Mouse (Mus musculus) forebrain, embryonic 10.5 days (tissue): ENCODE data around the gene Pnpo. TPM values are rescaled to one million over a fixed set of nuclear protein-coding genes. Genes with fewer than 3 reads are reported as not detected.

ENCODE experiments used
- DNase-seq: peaks from one replicate; pipeline ENCODE4 v3.0.0-alpha.2; 2017; ENCODE audit warnings: low spot score; ENCODE audit errors: extremely low spot score
- H3K27ac ChIP-seq: fragments of 300-500 bp; sonication (generic); 2 replicates; pipeline ENCODE4 v1.5.1; 2016; ENCODE audit warnings: mild to moderate bottlenecking
- H3K27me3 ChIP-seq: fragments of 300-500 bp; sonication (generic); 2 replicates; pipeline ENCODE4 v1.6.1; 2016; ENCODE audit warnings: mild to moderate bottlenecking; ENCODE audit not compliant: poor library complexity, severe bottlenecking
- H3K36me3 ChIP-seq: fragments of 300-500 bp; sonication (generic); replicated peaks from 2 replicates; pipeline ENCODE4 v1.6.1; 2016; ENCODE audit warnings: mild to moderate bottlenecking, moderate library complexity
- H3K4me1 ChIP-seq: fragments of 300-500 bp; sonication (generic); 2 replicates; pipeline ENCODE4 v1.6.1; 2016
- H3K4me3 ChIP-seq: fragments of 300-500 bp; sonication (generic); 2 replicates; pipeline ENCODE4 v1.5.1; 2016; ENCODE audit warnings: mild to moderate bottlenecking, moderate library complexity
- H3K9me3 ChIP-seq: fragments of 300-500 bp; sonication (generic); 2 replicates; pipeline ENCODE4 v1.6.1; 2016; ENCODE audit warnings: mild to moderate bottlenecking, moderate library complexity
- WGBS: fragments of 180-500 bp; shearing (Covaris S2); methylation state at CpG from one replicate; pipeline ENCODE4 v1.1.7; 2016; 5-methylcytosine and 5-hydroxymethylcytosine counted together
- polyA plus RNA-seq: library from polyadenylated mRNA; unstranded; fragments of >200 nt; fragmentation: Nextera tagmentation; extraction: Ambion mirVana; gene quantifications from 2 replicates; pipeline ENCODE4 v1.2.1, GENCODE M21; 2016

Pnpo gene
- polyA plus RNA-seq, 1 experiment from 2014 or later, result 40.7 TPM

DNA sequence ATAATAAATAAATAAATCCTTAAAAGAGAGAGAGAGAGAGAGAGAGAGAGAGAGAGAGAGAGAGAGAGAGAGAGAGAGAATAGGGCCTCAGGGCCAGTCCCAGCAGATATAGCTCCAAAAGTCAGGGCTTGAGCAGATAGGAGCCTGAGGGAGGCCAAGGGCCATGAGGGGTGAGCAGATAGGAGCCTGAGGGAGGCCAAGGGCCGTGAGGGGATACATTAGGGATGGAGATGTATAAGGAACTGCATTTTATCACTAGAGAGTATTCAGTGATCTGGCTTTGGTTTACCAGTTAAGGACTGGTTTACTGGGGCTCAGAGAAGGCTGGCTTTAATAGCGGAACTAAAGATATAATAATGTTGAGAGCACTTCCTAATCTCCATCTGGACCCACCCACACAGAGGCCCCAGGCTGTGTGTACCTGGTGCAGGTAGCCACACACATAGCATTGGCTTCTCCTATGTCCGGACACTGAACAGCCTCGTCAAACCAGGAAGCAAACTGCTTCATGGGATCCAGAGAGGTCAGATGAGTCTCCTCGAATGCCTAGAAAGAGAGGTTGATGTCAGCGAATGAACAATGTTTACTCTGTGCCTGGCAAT, 1.7 kb downstream of the Pnpo start:
- Histone ChIP-seq H3K36me3 (no peaks in the 10 kb centered on the region; the same call in none of the 2 replicates), H3K27ac (no peak overlapping the region), H3K9me3 (no peaks in the 10 kb centered on the region), H3K4me1 (peaks cover 38% of the 10 kb centered on the region), H3K27me3 (peaks cover 15% of the 10 kb centered on the region), H3K4me3 (0 out of 2 replicates have a peak overlapping the region, but pooled peaks have one; percentile 14)
- no peak for DNase-seq
- WGBS, result 86% methylated on average over 6 of the region's 6 CpGs

DNA sequence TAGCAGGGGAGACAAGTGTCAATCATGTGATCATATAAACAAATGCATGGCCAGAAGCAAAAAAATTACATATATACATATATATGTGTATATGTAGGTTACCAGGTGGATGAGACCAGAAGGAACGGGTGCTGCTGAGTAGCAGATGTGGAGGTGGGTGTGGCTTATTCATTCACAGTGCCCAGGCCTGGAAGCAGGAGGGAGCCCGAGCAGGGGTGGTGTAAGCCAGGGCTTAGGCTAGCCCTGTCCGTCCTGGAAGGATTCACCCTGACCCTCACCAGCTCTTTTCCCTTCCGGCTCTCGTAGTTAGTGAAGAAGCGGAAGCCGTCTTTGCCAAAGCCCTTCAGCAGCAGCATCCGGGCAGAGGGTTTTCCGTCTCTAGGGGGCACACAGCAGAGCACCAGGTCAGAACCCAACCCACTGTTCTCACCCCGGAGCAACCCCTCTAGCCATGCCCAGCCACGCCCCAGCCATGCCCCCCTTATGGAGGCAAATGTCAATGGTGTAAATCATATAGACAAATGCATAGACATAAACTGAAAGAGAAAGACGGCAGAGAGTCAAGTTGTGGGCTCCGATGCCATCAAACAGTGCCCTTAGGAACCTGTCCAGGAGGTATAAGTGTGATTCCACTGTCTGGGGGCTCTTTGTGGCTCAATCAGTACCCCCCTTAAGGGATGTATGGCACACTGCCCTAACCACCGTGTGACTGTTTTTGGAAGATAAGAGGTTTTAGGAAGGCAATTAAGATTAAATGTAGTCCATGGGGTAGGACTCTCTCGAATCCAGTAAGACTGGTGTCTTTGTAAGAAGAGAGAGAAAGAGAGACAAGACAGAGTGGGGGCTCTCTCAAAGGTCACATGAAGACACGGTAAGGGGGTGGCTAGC, 3.0 kb downstream of the Pnpo start:
- H3K27me3 ChIP-seq, result peaks cover 15% of the 10 kb centered on the region
- H3K36me3 ChIP-seq, result no peaks in the 10 kb centered on the region; the same call in 1 of the 2 replicates
- H3K4me1 ChIP-seq, result peaks cover 29% of the 10 kb centered on the region
- H3K27ac ChIP-seq, result 0 out of 2 replicates have a peak overlapping the region, but pooled peaks have one; percentile 30
- 81% methylated on average over 16 of the region's 16 CpGs for WGBS
- H3K9me3 ChIP-seq, result no peaks in the 10 kb centered on the region
- DNase-seq, result no peak
- no peak overlapping the region; the same call in none of the 2 replicates for H3K4me3 ChIP-seq

DNA sequence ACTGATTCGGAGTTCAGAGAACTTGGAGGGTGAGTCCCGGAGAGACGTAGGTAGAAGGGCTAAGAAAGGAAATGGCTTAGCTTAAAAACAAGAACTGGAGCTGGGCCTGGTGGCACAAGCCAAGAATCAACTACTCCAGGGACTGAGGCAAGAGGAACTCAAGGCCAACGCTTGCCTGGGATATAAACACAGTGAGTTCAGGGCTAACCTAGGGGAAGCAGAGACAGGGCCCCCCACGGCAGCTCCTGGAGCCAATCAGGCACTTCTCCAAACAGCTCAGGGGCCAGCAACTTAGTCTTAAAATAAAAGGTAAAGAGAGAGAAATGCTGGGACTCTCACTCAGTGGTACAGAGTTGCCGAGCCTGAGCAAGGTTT, 5.4 kb downstream of the Pnpo start:
- H3K27me3 ChIP-seq, result peaks cover 5% of the 10 kb centered on the region
- H3K9me3 ChIP-seq, result no peaks in the 10 kb centered on the region
- H3K4me1 ChIP-seq, result peaks cover 20% of the 10 kb centered on the region
- H3K27ac ChIP-seq, result no peak overlapping the region
- no peak overlapping the region for H3K4me3 ChIP-seq
- 89% methylated on average over 6 of the region's 6 CpGs for WGBS
- DNase-seq, result no peak
- H3K36me3 ChIP-seq, result no peaks in the 10 kb centered on the region; the same call in 1 of the 2 replicates

DNA sequence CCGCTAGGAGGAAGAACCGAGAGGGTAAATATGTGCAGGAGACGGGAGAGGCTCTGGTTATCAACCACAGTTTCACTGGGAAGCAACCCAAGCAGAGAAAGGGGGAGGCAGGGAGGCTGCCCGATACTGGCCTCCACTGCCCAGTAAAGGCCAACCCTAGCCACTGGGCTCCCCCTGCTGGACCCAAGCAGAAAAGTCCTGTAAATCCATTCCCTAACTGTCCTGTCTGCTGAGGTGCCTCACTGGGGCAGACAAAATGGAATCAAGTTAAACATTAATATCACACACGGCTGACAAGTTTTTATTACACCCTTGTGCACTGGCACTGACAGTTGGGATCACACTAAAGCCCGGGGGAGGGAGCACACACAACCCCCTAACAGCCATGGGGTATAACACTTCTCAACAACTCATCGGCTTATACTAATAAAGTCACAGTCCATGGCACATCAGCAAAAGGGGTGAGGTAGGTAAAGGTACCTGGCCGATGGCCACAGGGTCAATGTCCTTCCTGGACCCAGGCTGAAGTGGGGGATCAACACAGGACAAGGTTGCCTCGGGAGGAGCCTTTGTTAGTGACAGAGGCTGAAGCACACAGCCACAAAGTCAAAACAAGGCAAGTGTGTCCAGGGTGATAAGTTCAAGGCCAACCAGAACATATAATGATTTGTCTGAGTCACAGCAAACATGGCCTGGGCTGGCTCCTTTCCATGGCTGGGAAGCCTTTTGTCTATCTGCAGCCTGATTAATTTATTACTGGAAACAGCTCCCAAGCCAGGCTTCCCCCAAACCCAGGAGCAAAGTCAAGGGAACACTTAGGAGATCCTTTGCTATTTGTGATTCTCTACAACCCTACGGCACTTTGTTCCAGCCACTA, 6.0 kb downstream of the Pnpo start:
- H3K4me1 ChIP-seq, result peaks cover 17% of the 10 kb centered on the region
- 61% methylated on average over 10 of the region's 10 CpGs for WGBS
- H3K9me3 ChIP-seq, result no peaks in the 10 kb centered on the region
- H3K4me3 ChIP-seq, result no peak overlapping the region
- DNase-seq, result peak; percentile 36
- H3K27me3 ChIP-seq, result peaks cover 3% of the 10 kb centered on the region
- H3K36me3 ChIP-seq, result no peaks in the 10 kb centered on the region; the same call in 1 of the 2 replicates
- peak overlapping the region; percentile 65 for H3K27ac ChIP-seq

DNA sequence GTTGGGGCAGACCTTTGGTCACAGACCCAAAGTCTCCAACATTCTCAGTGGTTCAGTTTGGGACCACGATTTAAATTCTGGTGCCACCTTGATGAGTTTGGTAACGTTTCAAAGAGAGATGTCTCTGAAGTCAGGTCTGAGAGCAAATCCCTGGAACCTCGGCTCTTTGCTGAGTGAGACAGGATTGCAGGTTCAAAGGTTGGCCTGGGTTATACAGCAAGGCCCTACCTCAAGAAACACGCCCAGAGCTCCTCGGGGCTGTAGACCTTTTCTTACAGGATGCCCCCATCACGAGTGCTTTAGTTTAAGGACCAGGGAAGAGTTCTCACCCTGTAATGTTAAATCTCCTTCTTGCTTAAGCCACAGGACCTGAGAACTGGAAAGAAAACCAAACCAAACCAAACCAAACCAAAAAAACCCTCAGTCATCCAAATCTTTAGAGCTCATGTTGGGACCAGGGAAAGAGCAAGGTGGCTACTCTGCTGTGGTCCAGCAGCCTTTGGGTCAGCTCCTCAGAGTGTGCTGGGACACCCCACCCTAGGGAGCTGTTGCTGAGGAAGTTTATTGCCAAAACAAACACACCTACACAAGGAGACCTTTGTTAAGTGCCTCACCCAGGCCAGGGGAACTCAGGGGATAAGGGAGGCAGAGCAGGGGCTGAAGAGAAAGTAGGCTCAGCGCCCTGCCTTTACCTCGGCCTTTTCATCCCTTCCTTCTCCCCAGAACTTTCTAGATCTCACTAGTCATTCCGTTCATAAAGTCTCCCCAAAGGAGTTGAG, 7.7 kb downstream of the Pnpo start:
- H3K4me1 ChIP-seq, result peaks cover 23% of the 10 kb centered on the region
- H3K36me3 ChIP-seq, result no peaks in the 10 kb centered on the region; the same call in 1 of the 2 replicates
- H3K27ac ChIP-seq, result no peak overlapping the region
- H3K9me3 ChIP-seq, result no peaks in the 10 kb centered on the region
- no peaks in the 10 kb centered on the region for H3K27me3 ChIP-seq
- WGBS, result 88% methylated on average over 9 of the region's 9 CpGs
- no peak for DNase-seq
- no peak overlapping the region for H3K4me3 ChIP-seq

DNA sequence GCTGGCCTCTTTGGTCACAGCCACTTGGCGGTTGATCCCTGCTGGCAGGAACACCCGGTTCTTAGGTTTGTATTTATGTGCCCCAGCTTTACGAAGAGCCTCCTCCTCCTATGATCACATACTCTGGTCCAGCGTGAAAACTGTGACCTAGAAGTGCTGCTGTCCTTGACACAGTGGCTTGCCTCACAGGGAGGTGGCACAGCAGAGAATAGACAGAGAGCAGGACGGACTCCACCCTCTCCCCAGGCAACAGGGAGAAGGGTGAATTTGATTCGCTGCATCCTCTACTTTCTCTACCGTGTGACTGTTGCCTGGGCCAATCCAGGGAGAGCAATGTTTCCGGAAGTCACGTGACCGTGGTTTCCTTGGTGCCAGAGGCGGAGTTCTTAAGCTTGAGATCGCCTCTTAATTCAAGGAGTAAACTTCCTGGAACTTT, 8.8 kb downstream of the Pnpo start:
- Histone ChIP-seq H3K36me3 (no peaks in the 10 kb centered on the region; the same call in 1 of the 2 replicates), H3K9me3 (no peaks in the 10 kb centered on the region), H3K27me3 (peaks cover 7% of the 10 kb centered on the region), H3K27ac (peak overlapping the region; percentile 82), H3K4me3 (peak overlapping the region; percentile 36), H3K4me1 (peaks cover 20% of the 10 kb centered on the region)
- 22% methylated on average over 12 of the region's 12 CpGs for WGBS
- DNase-seq, result peak; percentile 67

DNA sequence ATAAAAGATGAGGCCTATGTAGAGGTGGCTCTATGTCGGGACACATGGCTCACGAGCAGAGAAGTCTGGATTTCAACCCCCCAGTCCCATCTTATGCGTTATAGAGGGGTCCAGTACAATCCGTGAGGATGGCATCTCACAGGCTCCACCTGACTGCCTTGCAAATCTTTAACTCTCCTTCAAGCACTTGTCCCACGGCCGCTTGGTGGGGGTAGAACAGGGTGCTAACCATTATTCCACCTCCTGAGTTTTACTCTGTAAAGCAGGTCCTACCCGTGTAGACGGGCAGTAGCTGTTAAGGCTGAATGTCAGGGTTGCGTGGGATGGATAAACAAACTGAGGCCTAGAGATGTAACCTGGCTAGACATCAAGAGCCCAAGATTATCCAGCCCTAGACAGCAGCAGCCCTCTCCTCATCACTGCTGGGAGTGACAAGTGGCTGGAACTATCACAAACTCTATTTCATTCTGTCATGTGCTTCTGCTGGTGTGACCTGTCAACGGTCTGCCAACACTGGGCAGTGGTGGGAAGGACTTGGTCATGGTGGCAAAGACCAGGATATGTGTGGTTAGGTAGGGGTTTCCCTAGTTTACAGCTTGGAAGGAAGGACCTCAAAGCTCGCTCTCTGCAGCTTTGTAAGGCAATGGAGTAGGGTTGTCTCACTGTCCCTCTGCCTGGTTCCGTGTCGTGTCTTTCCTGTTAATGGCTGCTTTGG, 10.1 kb downstream of the Pnpo start:
- no peak overlapping the region for H3K27ac ChIP-seq
- no peak for DNase-seq
- H3K9me3 ChIP-seq, result no peaks in the 10 kb centered on the region
- H3K4me3 ChIP-seq, result no peak overlapping the region
- H3K27me3 ChIP-seq, result peaks cover 19% of the 10 kb centered on the region
- peaks cover 33% of the 10 kb centered on the region for H3K4me1 ChIP-seq
- H3K36me3 ChIP-seq, result no peaks in the 10 kb centered on the region
- WGBS, result 91% methylated on average over 13 of the region's 13 CpGs

DNA sequence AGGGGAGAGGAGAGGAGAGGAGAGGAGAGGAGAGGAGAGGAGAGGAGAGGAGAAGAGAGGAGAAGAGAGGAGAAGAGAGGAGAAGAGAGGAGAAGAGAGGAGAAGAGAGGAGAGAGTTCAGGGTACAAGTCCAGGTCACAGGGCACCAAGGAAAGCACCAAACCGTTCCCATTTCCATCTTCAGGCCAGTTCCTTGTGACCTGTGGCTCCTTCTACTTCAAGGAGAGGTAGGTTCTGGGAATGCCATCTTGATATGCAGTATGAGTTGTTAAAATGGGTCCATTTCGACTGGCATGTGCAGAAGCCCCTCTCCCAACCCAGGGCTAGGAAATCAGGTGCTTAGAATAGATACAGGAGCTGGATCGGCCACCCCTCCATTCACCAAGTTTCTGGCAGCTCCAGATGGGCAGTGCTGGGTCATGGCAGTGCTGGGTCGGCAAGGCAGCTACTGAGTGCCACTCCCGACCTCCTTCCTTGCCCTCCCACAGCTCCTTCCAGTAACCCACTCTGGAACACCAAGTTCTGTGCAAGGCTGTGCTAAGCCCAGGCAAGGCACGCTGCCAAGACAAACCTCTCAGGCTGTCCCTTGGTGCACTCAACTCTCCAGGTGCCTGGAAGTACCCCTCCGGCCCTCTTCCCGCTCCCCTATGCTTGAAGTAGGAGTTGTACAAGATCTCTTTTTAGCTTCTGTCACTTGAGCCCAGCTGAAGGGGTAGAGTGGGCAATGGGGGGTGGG, 12.3 kb downstream of the Pnpo start:
- no peak for DNase-seq
- Histone ChIP-seq H3K27ac (0 out of 2 replicates have a peak overlapping the region, but pooled peaks have one; percentile 31), H3K36me3 (no peaks in the 10 kb centered on the region), H3K4me1 (peaks cover 30% of the 10 kb centered on the region), H3K27me3 (peaks cover 32% of the 10 kb centered on the region), H3K9me3 (no peaks in the 10 kb centered on the region), H3K4me3 (no peak overlapping the region)
- WGBS, result 66% methylated on average over 8 of the region's 8 CpGs

DNA sequence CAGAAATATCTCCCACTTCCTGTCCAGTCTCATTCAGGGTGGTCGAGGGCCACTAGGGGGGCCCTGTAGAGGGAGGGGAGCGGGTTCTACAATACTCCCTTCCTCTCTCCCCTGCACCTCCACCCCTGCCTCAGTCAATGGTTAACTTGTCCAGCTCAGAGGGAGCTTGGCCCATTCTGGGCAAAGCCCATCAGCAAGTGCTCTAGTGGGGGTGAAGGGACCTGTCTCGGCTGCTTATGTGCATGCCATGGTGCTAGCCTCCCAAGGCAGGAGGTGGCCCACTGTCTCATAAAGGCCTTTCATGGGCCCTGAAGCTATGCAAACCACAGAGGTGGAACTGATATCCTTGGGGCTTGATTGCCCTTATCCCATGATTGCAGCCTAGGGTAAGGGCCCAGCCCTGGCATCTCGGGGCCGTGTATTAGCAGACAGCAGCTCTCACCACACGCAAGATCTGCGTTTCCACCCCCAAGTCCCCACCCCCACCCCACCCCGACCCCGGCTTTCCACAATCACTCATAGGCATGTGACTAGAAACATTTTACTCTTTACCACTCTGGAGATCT, 13.9 kb downstream of the Pnpo start:
- no peak for DNase-seq
- Histone ChIP-seq H3K27ac (peak overlapping the region; percentile 8; the same call in 1 of the 2 replicates), H3K9me3 (no peaks in the 10 kb centered on the region), H3K4me1 (peaks cover 25% of the 10 kb centered on the region), H3K4me3 (no peak overlapping the region), H3K27me3 (peaks cover 33% of the 10 kb centered on the region), H3K36me3 (no peaks in the 10 kb centered on the region)
- WGBS, result 78% methylated on average over 9 of the region's 9 CpGs

DNA sequence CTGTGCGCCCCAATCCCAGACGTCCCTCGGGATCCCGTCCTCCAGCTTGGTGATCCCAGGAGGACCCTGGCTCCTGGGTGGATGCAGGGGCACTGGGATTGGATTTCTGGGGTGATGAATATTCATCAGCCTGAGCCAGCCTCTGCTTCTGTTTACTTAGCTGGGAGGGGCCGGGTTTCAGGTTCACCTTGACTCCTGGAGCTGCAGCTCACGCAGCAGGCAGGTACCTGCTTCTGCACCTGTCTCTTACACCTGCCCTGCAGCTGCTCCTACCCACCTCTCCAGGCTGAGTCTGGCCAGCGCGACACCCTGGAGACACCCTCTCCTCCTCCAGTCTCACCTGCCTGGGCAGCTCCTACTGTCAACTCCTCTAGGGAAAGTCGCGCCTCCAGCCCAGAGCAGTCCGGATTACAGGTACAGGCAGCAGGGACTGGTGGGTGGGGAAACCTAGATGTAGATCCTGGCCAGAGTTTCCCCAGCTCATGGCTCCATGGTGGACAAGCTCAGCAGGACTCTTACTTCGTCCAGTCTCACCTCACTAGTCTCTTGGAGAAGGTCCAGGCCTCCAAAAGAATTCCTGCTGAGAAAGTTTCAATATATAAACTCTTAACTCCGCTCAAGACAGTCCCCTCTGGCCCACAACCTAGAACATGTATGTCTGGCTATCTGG, 14.6 kb downstream of the Pnpo start:
- DNase-seq, result no peak
- Histone ChIP-seq H3K4me3 (0 out of 2 replicates have a peak overlapping the region, but pooled peaks have one; percentile 1), H3K27ac (peak overlapping the region; percentile 8), H3K27me3 (peaks cover 33% of the 10 kb centered on the region), H3K36me3 (no peaks in the 10 kb centered on the region), H3K4me1 (peaks cover 21% of the 10 kb centered on the region; the same call in 1 of the 2 replicates), H3K9me3 (no peaks in the 10 kb centered on the region)
- WGBS, result 20% methylated on average over 13 of the region's 13 CpGs
